Mouse (Mus musculus) limb, embryonic 10.5 days (tissue): Measurements from ENCODE around the gene Mllt3. TPM values are rescaled to one million over a fixed set of nuclear protein-coding genes. Genes with fewer than 3 reads are reported as not detected.

Source experiments
- DNase-seq: peaks from one replicate; pipeline ENCODE4 v3.0.0-alpha.2; 2017; ENCODE audit warnings: low spot score
- H3K27ac ChIP-seq: fragments of 300-500 bp; sonication (generic); 2 replicates; pipeline ENCODE4 v1.5.1; 2016; ENCODE audit warnings: mild to moderate bottlenecking
- H3K27me3 ChIP-seq: fragments of 300-500 bp; sonication (generic); 2 replicates; pipeline ENCODE4 v1.6.1; 2016; ENCODE audit warnings: low read depth, mild to moderate bottlenecking; ENCODE audit not compliant: poor library complexity, severe bottlenecking
- H3K36me3 ChIP-seq: fragments of 300-500 bp; sonication (generic); 2 replicates; pipeline ENCODE4 v1.6.1; 2016; ENCODE audit warnings: mild to moderate bottlenecking, moderate library complexity
- H3K4me1 ChIP-seq: fragments of 300-500 bp; sonication (generic); 2 replicates; pipeline ENCODE4 v1.6.1; 2016
- H3K4me3 ChIP-seq: fragments of 300-500 bp; sonication (generic); 2 replicates; pipeline ENCODE4 v1.5.1; 2016; ENCODE audit warnings: mild to moderate bottlenecking, moderate library complexity
- H3K9me3 ChIP-seq: fragments of 300-500 bp; sonication (generic); replicated peaks from 2 replicates; pipeline ENCODE4 v1.6.1; 2016; ENCODE audit warnings: mild to moderate bottlenecking
- WGBS: fragments of 180-500 bp; shearing (Covaris S2); methylation state at CpG from one replicate; pipeline ENCODE4 v1.1.7; 2016; 5-methylcytosine and 5-hydroxymethylcytosine counted together
- polyA plus RNA-seq: library from polyadenylated mRNA; unstranded; fragments of >200 nt; fragmentation: Nextera tagmentation; extraction: Ambion mirVana; gene quantifications from 2 replicates; pipeline ENCODE4 v1.2.1, GENCODE M21; 2016

Gene Mllt3
- polyA plus RNA-seq, 1 experiment from 2014 or later = 49.7 TPM

DNA sequence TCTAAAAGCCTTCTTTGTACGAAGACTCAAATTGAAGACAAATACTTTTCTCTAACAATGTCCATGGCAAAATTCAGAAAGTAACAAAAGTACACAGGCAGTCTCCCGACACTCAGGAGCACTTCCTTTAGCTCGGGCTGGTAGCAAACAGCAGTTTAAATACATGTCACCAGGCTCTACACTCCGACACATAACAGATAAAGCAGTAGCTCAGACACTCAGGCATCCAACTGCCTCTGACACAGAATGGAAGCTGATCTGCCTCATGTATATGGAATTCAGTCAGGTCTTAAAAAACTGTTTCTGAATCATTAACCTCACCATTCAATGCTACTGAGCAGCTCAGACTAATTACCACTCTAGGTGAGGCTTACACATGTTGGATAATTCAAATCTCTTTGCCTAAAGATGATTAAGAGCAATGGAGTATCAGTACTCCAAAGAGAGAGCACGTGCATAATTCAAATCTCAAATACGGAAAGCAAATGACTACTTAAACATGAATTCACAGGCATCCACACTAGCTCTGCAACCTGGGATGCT, 188.4 kb downstream of the Mllt3 start:
- Histone ChIP-seq H3K9me3 (no peaks in the 10 kb centered on the region), H3K4me1 (0 out of 2 replicates have a peak, but pooled peaks cover 5% of the 10 kb centered on the region), H3K4me3 (no peak overlapping the region), H3K27me3 (no peaks in the 10 kb centered on the region), H3K36me3 (peaks cover 14% of the 10 kb centered on the region), H3K27ac (no peak overlapping the region)
- no peak for DNase-seq
- 89% methylated on average over 6 of the region's 6 CpGs for WGBS

DNA sequence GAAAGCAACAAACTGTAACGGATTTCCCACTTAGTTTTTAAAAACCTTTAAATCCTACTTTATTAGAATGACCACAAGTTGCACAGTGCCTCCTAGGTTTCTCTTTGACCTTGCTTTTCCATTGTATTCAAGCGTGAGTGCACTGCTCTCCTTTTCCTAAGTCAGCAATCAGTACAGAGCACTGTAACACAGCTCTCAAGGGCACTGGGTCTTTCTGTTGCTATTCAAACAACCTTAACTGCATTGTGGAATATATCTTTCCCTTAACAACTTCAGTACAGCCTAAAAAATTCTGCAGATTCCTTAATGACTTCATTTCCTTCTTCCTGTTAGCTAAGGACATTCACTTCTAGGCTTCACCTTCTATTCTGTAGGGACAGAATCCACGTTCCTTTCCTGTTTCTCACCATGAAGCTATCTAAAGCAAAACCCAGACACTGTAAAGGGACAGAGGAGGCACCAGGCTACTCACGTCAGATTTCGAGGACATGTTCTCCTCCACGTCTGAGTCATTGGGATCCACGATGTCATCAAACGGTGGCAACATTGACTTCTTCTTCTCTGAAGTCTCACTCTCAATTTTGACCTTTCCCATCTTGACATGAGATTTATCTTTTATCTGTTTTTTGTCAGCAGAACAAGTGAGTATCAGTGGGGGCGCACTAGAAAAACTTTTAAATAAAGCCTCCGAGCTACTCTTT, 192.8 kb downstream of the Mllt3 start:
- WGBS = 92% methylated on average over 10 of the region's 10 CpGs
- H3K27ac ChIP-seq = no peak overlapping the region
- H3K36me3 ChIP-seq = peaks cover 21% of the 10 kb centered on the region

DNA sequence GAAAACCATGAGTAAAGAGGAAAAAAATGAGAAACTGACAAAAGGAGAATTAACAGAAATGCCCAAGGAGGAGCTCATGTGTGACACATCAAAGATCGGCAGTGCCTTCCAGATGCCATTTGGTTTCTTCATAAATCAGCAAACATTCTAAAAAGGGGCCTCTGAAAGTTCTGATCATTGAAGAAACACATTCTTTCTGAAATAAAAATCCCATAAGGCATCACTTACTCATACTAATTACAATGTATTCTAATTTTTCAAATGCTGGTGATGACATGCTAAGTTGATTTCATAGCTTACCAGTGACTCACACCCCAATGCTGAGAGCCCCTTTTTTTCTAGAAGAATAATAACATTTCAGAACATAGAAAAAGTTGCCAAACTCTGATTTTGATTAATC, 194.4 kb downstream of the Mllt3 start:
- WGBS = 93% methylated on average over 1 of the region's 1 CpGs
- no peaks in the 10 kb centered on the region for H3K9me3 ChIP-seq
- peaks cover 21% of the 10 kb centered on the region for H3K36me3 ChIP-seq
- H3K4me3 ChIP-seq = no peak overlapping the region
- DNase-seq = no peak
- no peak overlapping the region for H3K27ac ChIP-seq
- H3K4me1 ChIP-seq = peaks cover 31% of the 10 kb centered on the region
- H3K27me3 ChIP-seq = no peaks in the 10 kb centered on the region

More for the DNA sequence above, 192.8 kb downstream of the Mllt3 start:
- DNase-seq = no peak
- no peak overlapping the region for H3K4me3 ChIP-seq
- no peaks in the 10 kb centered on the region for H3K9me3 ChIP-seq
- H3K27me3 ChIP-seq = no peaks in the 10 kb centered on the region
- peaks cover 18% of the 10 kb centered on the region for H3K4me1 ChIP-seq

DNA sequence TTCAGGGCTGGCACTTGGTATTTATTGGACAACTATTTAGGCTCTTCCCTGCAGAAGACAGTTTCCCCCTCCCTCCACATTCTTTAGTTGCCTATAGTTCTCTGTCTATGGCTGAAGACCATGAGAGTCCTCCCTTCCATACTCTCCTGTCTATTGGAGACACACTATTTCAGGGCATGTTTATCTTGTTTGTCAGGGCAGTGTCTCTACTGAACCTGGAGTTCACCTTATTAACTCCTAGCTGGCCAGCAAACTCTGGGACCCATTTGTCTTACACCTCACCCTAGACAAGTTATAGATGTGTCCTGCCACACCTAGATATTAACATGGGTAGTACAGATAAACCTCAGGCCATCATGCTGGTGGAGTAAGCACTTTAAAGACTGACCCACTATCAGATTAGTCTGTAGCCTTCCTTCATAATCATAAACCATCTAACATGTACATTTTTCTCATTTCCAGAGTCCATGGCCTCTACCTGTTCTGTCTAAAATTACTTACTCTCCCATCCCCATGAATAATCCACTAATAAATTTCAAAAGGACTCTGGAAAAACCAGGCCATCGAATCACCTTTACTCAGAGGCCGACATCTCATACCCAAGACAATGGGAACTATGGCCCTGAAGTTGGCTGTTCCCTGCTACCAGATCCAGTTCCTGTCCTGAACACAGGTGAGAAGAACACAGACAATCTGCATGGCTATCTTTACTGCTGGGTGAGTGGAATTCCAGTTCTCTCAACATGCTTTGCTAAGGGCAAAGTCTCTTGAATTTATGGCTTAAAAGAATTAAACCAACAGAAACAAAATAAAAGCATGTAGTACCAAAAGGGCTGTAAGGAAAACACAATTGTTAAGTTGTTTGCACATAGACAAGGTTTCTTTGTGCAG, 195.4 kb downstream of the Mllt3 start:
- H3K36me3 ChIP-seq = peaks cover 21% of the 10 kb centered on the region
- no peaks in the 10 kb centered on the region for H3K9me3 ChIP-seq
- 97% methylated on average over 2 of the region's 2 CpGs for WGBS
- peaks cover 40% of the 10 kb centered on the region for H3K4me1 ChIP-seq
- no peak overlapping the region for H3K27ac ChIP-seq
- no peak overlapping the region for H3K4me3 ChIP-seq
- no peak for DNase-seq
- H3K27me3 ChIP-seq = no peaks in the 10 kb centered on the region

DNA sequence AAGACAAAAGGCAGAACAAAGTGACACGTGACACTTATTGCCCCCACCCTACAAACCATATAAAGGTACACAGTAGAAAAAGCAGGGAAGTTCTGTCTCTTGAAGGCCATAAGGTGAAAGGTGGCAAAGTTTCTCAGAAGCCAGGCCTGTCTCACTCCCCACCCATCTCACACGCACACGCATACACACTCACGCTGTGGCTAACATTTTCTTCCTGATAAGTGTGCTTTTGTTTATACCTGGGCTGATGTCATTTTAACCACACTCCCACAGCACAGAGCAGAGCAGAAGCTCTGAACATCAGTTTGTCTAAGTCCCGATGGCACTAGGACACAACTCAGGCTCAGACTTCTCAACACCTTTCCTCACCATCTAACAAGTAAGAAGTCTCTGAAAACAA, 196.9 kb downstream of the Mllt3 start:
- Histone ChIP-seq H3K9me3 (no peaks in the 10 kb centered on the region), H3K4me1 (peaks cover 40% of the 10 kb centered on the region), H3K27me3 (no peaks in the 10 kb centered on the region), H3K36me3 (peaks cover 21% of the 10 kb centered on the region), H3K4me3 (no peak overlapping the region), H3K27ac (0 out of 2 replicates have a peak overlapping the region, but pooled peaks have one; percentile 0)
- DNase-seq = no peak
- 77% methylated on average over 5 of the region's 5 CpGs for WGBS

DNA sequence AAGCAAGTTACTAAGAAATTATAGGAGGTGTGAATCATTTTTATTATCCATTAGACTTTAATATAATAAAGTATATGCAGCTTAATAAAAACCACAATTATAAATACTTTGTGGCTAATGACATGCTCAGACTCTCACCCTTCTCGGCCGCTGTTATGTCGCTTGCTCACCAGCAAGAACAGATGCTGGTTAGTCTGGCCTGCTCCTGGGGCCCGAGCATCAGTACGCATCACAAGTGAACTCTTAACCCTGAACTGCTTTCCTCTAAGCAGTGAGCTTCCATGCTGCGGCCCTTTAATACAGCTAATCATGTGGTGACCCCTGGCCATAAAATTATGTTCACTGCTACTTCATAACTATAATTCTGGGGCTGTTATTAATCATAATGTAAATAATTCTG, 198.0 kb downstream of the Mllt3 start:
- H3K27me3 ChIP-seq = no peaks in the 10 kb centered on the region
- H3K4me1 ChIP-seq = peaks cover 39% of the 10 kb centered on the region
- H3K4me3 ChIP-seq = no peak overlapping the region
- H3K36me3 ChIP-seq = peaks cover 10% of the 10 kb centered on the region
- WGBS = 28% methylated on average over 6 of the region's 6 CpGs
- H3K9me3 ChIP-seq = no peaks in the 10 kb centered on the region
- DNase-seq = no peak
- H3K27ac ChIP-seq = no peak overlapping the region; the same call in 1 of the 2 replicates

DNA sequence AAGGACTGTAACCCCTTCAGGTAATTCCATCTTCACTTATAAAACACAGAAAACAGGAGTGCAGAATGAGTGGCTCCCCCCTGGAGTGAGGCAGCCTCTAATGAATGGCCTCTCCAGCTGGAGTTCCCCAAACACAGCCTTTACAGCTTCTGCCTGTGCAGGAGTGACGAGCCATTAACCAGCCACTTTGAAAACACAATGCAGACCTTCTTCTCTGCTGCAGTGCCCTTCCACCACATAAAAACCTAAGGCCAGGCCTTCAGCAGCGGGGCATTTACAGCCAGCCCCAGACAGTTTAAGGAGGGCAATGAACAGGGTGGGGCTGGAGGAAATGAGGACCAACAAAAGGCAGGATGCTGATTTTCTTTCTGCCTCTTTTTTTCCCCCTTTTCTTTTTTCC, 198.9 kb downstream of the Mllt3 start:
- Histone ChIP-seq H3K36me3 (peaks cover 3% of the 10 kb centered on the region; the same call in 1 of the 2 replicates), H3K4me1 (peaks cover 38% of the 10 kb centered on the region), H3K27ac (peak overlapping the region; percentile 70), H3K9me3 (no peaks in the 10 kb centered on the region), H3K27me3 (no peaks in the 10 kb centered on the region), H3K4me3 (no peak overlapping the region)
- WGBS = 8% methylated on average over 2 of the region's 2 CpGs
- DNase-seq = peak; percentile 57

DNA sequence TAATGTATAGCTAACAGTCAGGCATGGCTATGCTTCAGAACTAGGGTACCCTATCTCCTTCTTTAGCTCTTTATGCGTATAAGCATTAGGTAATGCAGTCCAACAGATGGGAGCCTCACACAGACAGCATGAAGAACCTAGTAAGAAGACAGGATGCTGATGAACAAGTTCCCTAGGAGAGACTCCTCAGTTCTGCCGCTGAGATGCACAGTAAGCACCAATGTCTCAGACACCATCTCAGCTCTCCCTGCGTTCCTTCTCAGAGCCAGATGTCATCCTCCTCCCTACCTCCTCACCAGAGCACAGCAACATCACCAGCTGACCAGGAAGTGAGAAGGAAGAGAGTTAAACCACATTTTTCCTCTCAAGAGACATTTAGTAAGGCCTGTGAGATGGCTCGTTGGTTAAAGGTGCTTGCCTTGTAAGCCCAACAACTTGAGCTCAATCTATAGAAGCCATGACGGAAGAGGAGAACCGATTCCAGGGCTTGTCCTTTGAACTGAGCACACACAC, 202.3 kb downstream of the Mllt3 start:
- no peaks in the 10 kb centered on the region for H3K9me3 ChIP-seq
- H3K4me3 ChIP-seq = no peak overlapping the region
- H3K27me3 ChIP-seq = no peaks in the 10 kb centered on the region
- H3K27ac ChIP-seq = no peak overlapping the region
- no peaks in the 10 kb centered on the region; the same call in 1 of the 2 replicates for H3K36me3 ChIP-seq
- no peak for DNase-seq
- H3K4me1 ChIP-seq = peaks cover 30% of the 10 kb centered on the region
- WGBS = 95% methylated on average over 6 of the region's 6 CpGs

DNA sequence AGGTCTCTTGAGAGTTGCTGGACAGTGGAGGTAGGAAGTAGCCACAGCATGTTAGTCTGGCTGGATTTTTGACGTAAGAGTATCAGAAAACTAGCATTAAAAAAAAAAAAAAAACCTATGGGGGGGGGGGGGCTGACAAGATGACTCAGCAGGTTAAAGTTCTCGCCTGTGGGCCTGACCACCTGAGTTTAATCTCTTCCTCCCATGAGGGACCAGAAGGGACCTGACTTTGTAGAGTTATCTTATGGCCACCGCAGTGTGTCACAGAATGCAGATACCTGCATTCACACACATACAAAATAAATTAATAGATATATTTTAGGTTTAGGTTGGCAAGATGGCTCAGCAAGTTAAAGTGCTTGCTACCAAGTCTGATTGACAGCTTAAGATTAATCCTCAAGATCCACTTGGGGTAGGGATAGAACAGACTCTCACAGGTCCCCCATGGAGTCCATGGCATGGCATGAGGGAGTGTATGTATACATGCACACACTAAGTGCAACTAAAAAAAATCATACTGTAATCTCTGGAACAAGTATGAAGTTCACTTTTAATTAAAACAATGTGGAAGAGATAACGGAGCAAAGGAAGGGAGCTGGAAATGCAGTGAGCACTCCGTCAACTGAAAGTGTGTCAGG, 203.6 kb downstream of the Mllt3 start:
- no peaks in the 10 kb centered on the region for H3K9me3 ChIP-seq
- WGBS = 90% methylated on average over 5 of the region's 5 CpGs

DNA sequence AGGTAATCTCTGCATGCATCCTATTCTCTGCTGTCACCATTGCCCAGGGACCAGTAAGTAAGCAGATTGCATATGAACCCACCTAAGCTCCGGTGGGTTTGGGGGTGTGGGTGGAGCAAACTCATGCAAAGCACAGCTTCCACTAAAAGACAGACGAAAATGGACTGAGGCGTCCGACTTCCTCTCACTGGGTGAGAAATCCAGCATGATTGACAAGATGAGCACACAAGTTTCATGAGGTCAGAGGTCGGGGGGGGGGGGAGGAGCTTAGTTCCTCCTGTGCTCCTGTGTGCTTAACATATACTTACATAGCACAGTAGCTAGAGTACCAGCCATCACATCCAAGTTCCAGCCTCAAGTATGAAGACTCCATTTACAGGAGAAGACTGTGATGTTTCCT, 206.8 kb downstream of the Mllt3 start:
- Histone ChIP-seq H3K4me3 (no peak overlapping the region), H3K9me3 (no peaks in the 10 kb centered on the region), H3K27me3 (no peaks in the 10 kb centered on the region), H3K4me1 (no peaks in the 10 kb centered on the region), H3K36me3 (peaks cover 7% of the 10 kb centered on the region), H3K27ac (no peak overlapping the region)
- 84% methylated on average over 5 of the region's 5 CpGs for WGBS
- no peak for DNase-seq

More for the DNA sequence above, 203.6 kb downstream of the Mllt3 start:
- Histone ChIP-seq H3K4me3 (no peak overlapping the region), H3K27ac (no peak overlapping the region), H3K36me3 (no peaks in the 10 kb centered on the region; the same call in 1 of the 2 replicates), H3K27me3 (no peaks in the 10 kb centered on the region), H3K4me1 (peaks cover 17% of the 10 kb centered on the region)
- DNase-seq = no peak

DNA sequence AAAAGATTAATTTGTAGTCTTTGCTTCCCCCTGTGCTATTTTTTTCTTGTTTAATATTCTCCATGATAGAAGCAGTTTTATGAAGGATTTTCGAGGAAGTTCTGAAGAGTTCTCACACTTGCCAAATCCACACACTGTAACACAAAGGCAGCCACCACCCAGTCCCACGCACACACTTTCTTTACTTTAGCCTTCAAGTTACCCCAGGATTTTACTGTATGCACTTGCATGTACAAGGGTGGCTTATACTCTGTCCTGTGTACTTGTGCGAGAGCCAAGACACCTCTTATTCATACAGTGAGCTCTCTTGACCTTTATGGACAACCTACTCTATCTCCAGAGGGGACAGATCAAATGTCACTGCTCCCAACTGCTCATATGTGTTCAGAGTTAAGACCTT, 209.5 kb downstream of the Mllt3 start:
- no peak for DNase-seq
- no peaks in the 10 kb centered on the region for H3K4me1 ChIP-seq
- no peaks in the 10 kb centered on the region for H3K27me3 ChIP-seq
- WGBS = 93% methylated on average over 3 of the region's 3 CpGs
- H3K9me3 ChIP-seq = no peaks in the 10 kb centered on the region
- peaks cover 7% of the 10 kb centered on the region for H3K36me3 ChIP-seq
- H3K4me3 ChIP-seq = no peak overlapping the region
- no peak overlapping the region for H3K27ac ChIP-seq

DNA sequence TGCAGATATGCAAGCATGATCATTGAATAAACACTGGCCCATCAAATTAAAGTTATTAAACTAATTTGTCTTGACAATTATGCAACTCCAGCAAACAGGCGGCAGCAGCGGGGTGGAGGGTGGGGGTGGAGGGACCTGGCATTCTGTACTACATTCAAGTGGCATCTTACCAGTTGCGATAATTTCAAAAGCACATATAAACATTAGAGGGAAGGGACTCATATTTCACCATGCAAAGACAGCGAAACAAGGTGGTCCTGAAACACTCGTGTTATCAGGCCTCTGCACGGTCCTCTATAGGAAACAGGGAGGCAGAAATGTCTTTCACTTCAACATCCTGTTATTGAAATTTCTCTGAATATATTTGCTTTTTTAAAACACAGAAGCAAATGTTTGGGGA, 210.0 kb downstream of the Mllt3 start:
- Histone ChIP-seq H3K4me3 (no peak overlapping the region), H3K9me3 (no peaks in the 10 kb centered on the region), H3K27ac (no peak overlapping the region), H3K27me3 (no peaks in the 10 kb centered on the region), H3K4me1 (no peaks in the 10 kb centered on the region), H3K36me3 (peaks cover 7% of the 10 kb centered on the region)
- DNase-seq = no peak
- WGBS = 94% methylated on average over 6 of the region's 6 CpGs
